Mouse (Mus musculus) midbrain, embryonic 13.5 days (tissue): Measurements from ENCODE around the gene Slc11a1. TPM values are rescaled to one million over a fixed set of nuclear protein-coding genes. Genes with fewer than 3 reads are reported as not detected.
"Not testable (repeated sequence)": the region's sequence is repeated elsewhere in the genome, so short reads cannot be mapped to it uniquely, and the experiment has no call there.

Source experiments
- ATAC-seq: fragments of 200-750 bp; cut with Nextera tagmentation; 2 replicates; pipeline ENCODE4 v1.8.0; 2017; ENCODE audit warnings: mild to moderate bottlenecking, moderate TSS enrichment, moderate library complexity
- H3K27ac ChIP-seq: fragments of 300-500 bp; sonication (generic); 2 replicates; pipeline ENCODE4 v1.5.1; 2015; ENCODE audit warnings: inconsistent platforms, mild to moderate bottlenecking, moderate library complexity
- H3K27me3 ChIP-seq: fragments of 300-500 bp; sonication (generic); 2 replicates; pipeline ENCODE4 v1.6.1; 2015; ENCODE audit warnings: mild to moderate bottlenecking, inconsistent platforms
- H3K36me3 ChIP-seq: fragments of 300-500 bp; sonication (generic); 2 replicates; pipeline ENCODE4 v1.6.1; 2015; ENCODE audit warnings: mild to moderate bottlenecking, inconsistent platforms
- H3K4me1 ChIP-seq: fragments of 300-500 bp; sonication (generic); replicated peaks from 2 replicates; pipeline ENCODE4 v1.6.1; 2015; ENCODE audit warnings: inconsistent platforms
- H3K4me2 ChIP-seq: fragments of 300-500 bp; sonication (generic); replicated peaks from 2 replicates; pipeline ENCODE4 v1.6.1; 2015; ENCODE audit warnings: moderate library complexity, mild to moderate bottlenecking, inconsistent platforms
- H3K4me3 ChIP-seq: fragments of 300-500 bp; sonication (generic); replicated peaks from 2 replicates; pipeline ENCODE4 v1.5.1; 2015; ENCODE audit warnings: mild to moderate bottlenecking, inconsistent platforms
- H3K9ac ChIP-seq: fragments of 300-500 bp; sonication (generic); replicated peaks from 2 replicates; pipeline ENCODE4 v1.6.1; 2015; ENCODE audit warnings: mild to moderate bottlenecking, inconsistent platforms
- H3K9me3 ChIP-seq: fragments of 300-500 bp; sonication (generic); 2 replicates; pipeline ENCODE4 v1.6.1; 2016; ENCODE audit warnings: mild to moderate bottlenecking, inconsistent platforms
- WGBS: fragments of 180-500 bp; shearing (Covaris S2); methylation state at CpG from one replicate; pipeline ENCODE4 v1.1.7; 2015; 5-methylcytosine and 5-hydroxymethylcytosine counted together
- polyA plus RNA-seq: library from polyadenylated mRNA; unstranded; fragments of >200 nt; fragmentation: Nextera tagmentation; extraction: Ambion mirVana; gene quantifications from 2 replicates; pipeline ENCODE4 v1.2.1, GENCODE M21; 2015

The Slc11a1 gene
- polyA plus RNA-seq, 1 experiment from 2014 or later, result 2.9 TPM

- Histone ChIP-seq H3K4me3 (peak overlapping the region; percentile 88), H3K4me2 (peak overlapping the region; percentile 95), H3K36me3 (peaks cover 20% of the 10 kb centered on the region), H3K9ac (peak overlapping the region; percentile 83), H3K9me3 (no peaks in the 10 kb centered on the region), H3K4me1 (peaks cover 44% of the 10 kb centered on the region), H3K27me3 (peaks cover 28% of the 10 kb centered on the region), H3K27ac (peak overlapping the region; percentile 81)
- WGBS, result 0% methylated on average over 34 of the region's 63 CpGs
- ATAC-seq, result peak; percentile 60
These were observed 16.9 kb downstream of the Slc11a1 start for GRCm38 (mm10) chr1:74391844-74392441.

GRCm38 (mm10) chr1:74392446-74392994 lies 17.5 kb downstream of the Slc11a1 start:
- Histone ChIP-seq H3K4me3 (peak overlapping the region; percentile 88), H3K36me3 (peaks cover 20% of the 10 kb centered on the region), H3K27me3 (peaks cover 28% of the 10 kb centered on the region), H3K4me1 (peaks cover 45% of the 10 kb centered on the region), H3K27ac (peak overlapping the region; percentile 81; the same call in 1 of the 2 replicates), H3K4me2 (peak overlapping the region; percentile 95), H3K9me3 (no peaks in the 10 kb centered on the region), H3K9ac (peak overlapping the region; percentile 83)
- WGBS, result under 1% methylated on average over 16 of the region's 16 CpGs
- peak; percentile 37 for ATAC-seq

GRCm38 (mm10) chr1:74393010-74393409 lies 18.0 kb downstream of the Slc11a1 start:
- Histone ChIP-seq H3K9me3 (no peaks in the 10 kb centered on the region), H3K4me1 (peaks cover 50% of the 10 kb centered on the region), H3K36me3 (peaks cover 20% of the 10 kb centered on the region), H3K27me3 (peaks cover 28% of the 10 kb centered on the region), H3K4me2 (peak overlapping the region; percentile 95), H3K4me3 (peak overlapping the region; percentile 88), H3K9ac (peak overlapping the region; percentile 83), H3K27ac (no peak overlapping the region)
- WGBS, result 37% methylated on average over 7 of the region's 7 CpGs
- ATAC-seq, result no peak

- Histone ChIP-seq H3K27ac (no peak overlapping the region), H3K4me3 (no peak overlapping the region), H3K9ac (no peak overlapping the region), H3K4me2 (no peak overlapping the region), H3K27me3 (peaks cover 22% of the 10 kb centered on the region), H3K9me3 (no peaks in the 10 kb centered on the region), H3K4me1 (peaks cover 50% of the 10 kb centered on the region), H3K36me3 (peaks cover 20% of the 10 kb centered on the region)
- WGBS, result 94% methylated on average over 9 of the region's 9 CpGs
- no peak for ATAC-seq
These were observed 18.7 kb downstream of the Slc11a1 start for GRCm38 (mm10) chr1:74393697-74394096.

GRCm38 (mm10) chr1:74394311-74394710 lies 19.3 kb downstream of the Slc11a1 start:
- peaks cover 17% of the 10 kb centered on the region for H3K27me3 ChIP-seq
- H3K4me3 ChIP-seq, result no peak overlapping the region
- no peak for ATAC-seq
- H3K4me1 ChIP-seq, result peaks cover 50% of the 10 kb centered on the region
- peaks cover 20% of the 10 kb centered on the region for H3K36me3 ChIP-seq
- H3K9me3 ChIP-seq, result no peaks in the 10 kb centered on the region
- 96% methylated on average over 9 of the region's 9 CpGs for WGBS
- H3K27ac ChIP-seq, result no peak overlapping the region
- no peak overlapping the region for H3K4me2 ChIP-seq
- no peak overlapping the region for H3K9ac ChIP-seq

GRCm38 (mm10) chr1:74394858-74395257 lies 19.9 kb downstream of the Slc11a1 start:
- peaks cover 20% of the 10 kb centered on the region for H3K36me3 ChIP-seq
- H3K27ac ChIP-seq, result no peak overlapping the region
- peaks cover 46% of the 10 kb centered on the region for H3K4me1 ChIP-seq
- H3K27me3 ChIP-seq, result peaks cover 12% of the 10 kb centered on the region
- H3K9ac ChIP-seq, result no peak overlapping the region
- H3K9me3 ChIP-seq, result no peaks in the 10 kb centered on the region
- WGBS, result 92% methylated on average over 15 of the region's 15 CpGs
- H3K4me2 ChIP-seq, result no peak overlapping the region
- ATAC-seq, result no peak
- H3K4me3 ChIP-seq, result no peak overlapping the region

GRCm38 (mm10) chr1:74395290-74395689 lies 20.3 kb downstream of the Slc11a1 start:
- H3K9ac ChIP-seq, result no peak overlapping the region
- no peak overlapping the region for H3K27ac ChIP-seq
- H3K4me1 ChIP-seq, result peaks cover 42% of the 10 kb centered on the region
- H3K36me3 ChIP-seq, result peaks cover 20% of the 10 kb centered on the region
- WGBS, result 86% methylated on average over 13 of the region's 13 CpGs
- no peaks in the 10 kb centered on the region for H3K9me3 ChIP-seq
- H3K27me3 ChIP-seq, result peaks cover 7% of the 10 kb centered on the region
- H3K4me2 ChIP-seq, result no peak overlapping the region
- H3K4me3 ChIP-seq, result no peak overlapping the region
- no peak for ATAC-seq

GRCm38 (mm10) chr1:74396456-74397222 lies 21.6 kb downstream of the Slc11a1 start:
- H3K27me3 ChIP-seq, H3K27ac ChIP-seq, H3K9me3 ChIP-seq, ATAC-seq: not testable (repeated sequence)
- 8% methylated on average over 12 of the region's 12 CpGs for WGBS
- Histone ChIP-seq H3K4me1 (peaks cover 33% of the 10 kb centered on the region), H3K9ac (peak overlapping the region; percentile 63; the same call in 1 of the 2 replicates), H3K36me3 (peaks cover 20% of the 10 kb centered on the region), H3K4me3 (peak overlapping the region; percentile 47), H3K4me2 (peak overlapping the region; percentile 81)

- H3K27ac ChIP-seq, result peak overlapping the region; percentile 62
- peak overlapping the region; percentile 63 for H3K9ac ChIP-seq
- peaks cover 20% of the 10 kb centered on the region for H3K36me3 ChIP-seq
- no peaks in the 10 kb centered on the region for H3K27me3 ChIP-seq
- peak; percentile 92 for ATAC-seq
- peak overlapping the region; percentile 47 for H3K4me3 ChIP-seq
- no peaks in the 10 kb centered on the region for H3K9me3 ChIP-seq
- peaks cover 29% of the 10 kb centered on the region for H3K4me1 ChIP-seq
- 0% methylated on average over 39 of the region's 41 CpGs for WGBS
- H3K4me2 ChIP-seq, result peak overlapping the region; percentile 81
These were observed 22.4 kb downstream of the Slc11a1 start for GRCm38 (mm10) chr1:74397268-74397918.

- 5% methylated on average over 11 of the region's 11 CpGs for WGBS
- Histone ChIP-seq H3K9me3 (no peaks in the 10 kb centered on the region), H3K4me3 (peak overlapping the region; percentile 47), H3K27me3 (no peaks in the 10 kb centered on the region), H3K36me3 (peaks cover 20% of the 10 kb centered on the region), H3K4me1 (peaks cover 23% of the 10 kb centered on the region), H3K27ac (peak overlapping the region; percentile 62), H3K4me2 (peak overlapping the region; percentile 81), H3K9ac (peak overlapping the region; percentile 63)
- ATAC-seq, result peak; percentile 57
These were observed 23.0 kb downstream of the Slc11a1 start for GRCm38 (mm10) chr1:74397919-74398451.

- H3K27ac ChIP-seq, result no peak overlapping the region
- H3K9ac ChIP-seq, result no peak overlapping the region
- no peak overlapping the region for H3K4me2 ChIP-seq
- H3K36me3 ChIP-seq, result no peaks in the 10 kb centered on the region
- H3K27me3 ChIP-seq, result no peaks in the 10 kb centered on the region
- no peak overlapping the region for H3K4me3 ChIP-seq
- no peak for ATAC-seq
- peaks cover 13% of the 10 kb centered on the region for H3K4me1 ChIP-seq
- H3K9me3 ChIP-seq, result no peaks in the 10 kb centered on the region
- WGBS, result 83% methylated on average over 3 of the region's 3 CpGs
These were observed 25.5 kb downstream of the Slc11a1 start for GRCm38 (mm10) chr1:74400531-74400930.
